Mouse (Mus musculus): ENCODE data around the gene Gpd2. TPM values are rescaled to one million over a fixed set of nuclear protein-coding genes. Genes with fewer than 3 reads are reported as not detected.

Gene Gpd2
- total RNA-seq, 2 experiments from 2014 or later, result 96.8 to 99.0 TPM

DNA sequence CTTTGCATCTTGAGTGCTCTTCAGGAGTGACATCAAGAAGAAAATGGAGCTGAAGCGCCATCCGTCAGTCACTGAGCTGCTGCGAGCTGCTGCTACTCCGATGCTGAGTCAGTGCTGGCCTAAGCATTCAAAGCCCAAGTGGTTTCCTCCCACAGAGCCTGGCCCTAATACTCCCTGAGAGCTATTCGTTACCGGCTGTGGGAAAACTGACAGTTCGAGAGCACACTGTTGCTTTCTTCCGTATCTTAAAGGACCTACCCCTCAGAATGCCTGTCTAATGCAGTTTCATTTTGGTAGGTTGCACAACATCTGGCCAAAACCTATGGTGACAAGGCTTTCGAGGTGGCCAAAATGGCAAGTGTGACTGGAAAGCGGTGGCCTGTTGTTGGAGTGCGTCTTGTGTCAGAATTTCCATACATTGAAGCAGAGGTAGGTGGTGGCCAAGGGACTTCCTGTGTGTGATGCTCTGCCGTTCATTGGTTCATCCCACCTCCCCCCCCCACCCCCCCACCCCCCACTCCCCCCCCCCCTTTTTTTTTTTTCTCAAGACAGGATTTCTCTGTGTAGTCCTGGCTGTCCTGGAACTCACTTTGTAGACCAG, 118.9 kb downstream of the Gpd2 start:
- intact Hi-C loops (cut with DNase I), result no loop called here
- DNase-seq (ENCODE audit: low spot score in 2 of 2), result no peak

- no peak for DNase-seq (ENCODE audit: low spot score in 2 of 2)
- intact Hi-C loops (cut with DNase I), result no loop called here
These were observed 125.1 kb downstream of the Gpd2 start for GRCm38 (mm10) chr2:57362503-57362902.

GRCm38 (mm10) chr2:57374647-57375046, 137.2 kb downstream of the Gpd2 start:
- intact Hi-C loops (cut with DNase I), result loop anchor here (2.0 to 10.0 kb wide), 2 partner anchors 258 to 1260 kb away; no protein-coding TSS in a partner anchor
- DNase-seq (ENCODE audit: low spot score in 2 of 2), result no peak

DNA sequence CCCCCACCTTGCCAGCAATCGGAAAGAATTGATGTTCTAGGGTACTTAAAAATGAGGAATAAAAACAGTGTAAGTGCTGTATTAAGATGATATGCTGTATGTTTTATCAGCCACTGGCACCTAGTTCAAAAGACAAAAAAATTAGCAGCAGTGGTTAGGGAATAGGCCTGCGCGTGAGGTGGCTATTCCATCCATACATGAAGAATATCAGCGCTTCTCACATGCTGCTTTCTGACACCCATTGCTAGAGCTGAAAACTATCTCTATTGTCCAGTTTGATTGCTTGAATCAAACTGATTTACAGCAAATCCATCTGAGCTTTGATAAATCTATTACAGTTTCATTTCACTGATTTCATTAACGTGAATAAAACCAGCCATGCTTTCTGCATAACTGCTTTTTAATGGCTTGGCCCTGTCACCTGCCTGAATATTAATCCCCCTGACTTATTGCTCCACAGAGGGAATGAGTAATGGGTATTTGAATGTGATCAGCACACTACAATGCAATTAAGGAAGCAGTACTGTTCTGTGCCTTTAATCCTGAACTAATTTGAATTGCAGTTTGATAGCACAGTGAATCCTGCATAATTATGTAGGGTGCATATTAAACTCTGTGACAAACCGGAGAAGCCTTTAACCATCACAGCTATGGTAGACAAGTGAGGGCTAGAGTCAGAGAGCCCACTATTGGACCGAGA, 137.9 kb downstream of the Gpd2 start:
- intact Hi-C loops (cut with DNase I), result loop anchor here (2.0 to 10.0 kb wide), 2 partner anchors 258 to 1260 kb away; no protein-coding TSS in a partner anchor
- DNase-seq (ENCODE audit: low spot score in 2 of 2), result no peak

DNA sequence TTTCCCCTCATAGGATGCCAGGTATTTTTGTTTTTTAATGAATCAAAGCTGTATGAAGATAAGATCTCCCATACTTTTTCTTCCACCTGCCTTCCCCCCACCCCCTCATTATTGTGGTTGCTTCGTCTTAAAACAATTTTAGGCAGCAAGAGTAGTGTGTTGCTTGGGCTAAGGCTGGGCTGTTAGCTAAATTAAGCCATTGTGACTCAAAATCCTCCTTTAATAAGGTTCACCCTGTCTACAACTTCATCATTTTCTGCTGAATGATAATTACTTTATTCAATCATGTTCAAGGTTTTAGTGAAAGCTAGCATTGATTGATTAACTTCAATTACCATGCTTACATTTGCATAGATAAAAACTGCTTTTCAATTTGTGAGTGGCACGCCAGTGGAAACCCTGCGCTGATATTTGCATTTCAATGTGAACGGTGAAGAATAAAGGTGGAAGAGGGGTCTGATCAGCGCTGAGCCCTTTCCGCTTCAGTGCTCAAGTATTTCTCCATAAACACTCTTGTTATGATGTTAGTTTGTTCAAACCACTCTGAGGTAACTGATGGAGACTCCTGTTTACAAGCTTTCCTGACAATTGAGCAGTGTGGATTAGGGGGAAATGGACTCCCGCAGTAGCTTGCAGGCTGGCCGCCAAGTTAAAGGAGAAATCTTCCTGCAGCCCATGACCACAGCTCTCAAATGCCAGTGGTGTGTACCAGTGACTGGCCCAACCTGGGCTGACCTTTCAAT, 140.9 kb downstream of the Gpd2 start:
- no peak for DNase-seq (ENCODE audit: low spot score in 2 of 2)
- intact Hi-C loops (cut with DNase I), result loop anchor here (10.0 kb wide), 1 partner anchor 1264 kb away; no protein-coding TSS in a partner anchor

DNA sequence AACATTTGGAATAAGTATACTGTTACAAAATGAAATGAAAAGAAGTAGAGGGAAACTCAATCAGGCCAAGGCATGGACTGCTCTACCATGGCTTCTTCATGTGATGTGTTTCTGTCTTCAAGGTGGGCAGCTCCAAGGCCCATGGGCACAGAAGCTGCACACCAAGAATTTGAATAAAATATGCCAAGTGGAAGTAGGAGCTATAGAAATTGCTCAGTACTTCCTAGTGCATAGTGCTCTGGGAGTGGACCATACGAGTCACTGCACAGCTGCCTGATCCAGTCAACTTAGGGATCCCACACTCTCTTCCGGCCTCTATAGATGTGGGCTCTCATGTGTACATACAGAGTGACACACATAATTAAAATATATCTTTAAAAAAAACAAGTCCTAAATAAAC, 147.2 kb downstream of the Gpd2 start:
- intact Hi-C loops (cut with DNase I), result no loop called here
- DNase-seq (ENCODE audit: low spot score in 2 of 2), result no peak

DNA sequence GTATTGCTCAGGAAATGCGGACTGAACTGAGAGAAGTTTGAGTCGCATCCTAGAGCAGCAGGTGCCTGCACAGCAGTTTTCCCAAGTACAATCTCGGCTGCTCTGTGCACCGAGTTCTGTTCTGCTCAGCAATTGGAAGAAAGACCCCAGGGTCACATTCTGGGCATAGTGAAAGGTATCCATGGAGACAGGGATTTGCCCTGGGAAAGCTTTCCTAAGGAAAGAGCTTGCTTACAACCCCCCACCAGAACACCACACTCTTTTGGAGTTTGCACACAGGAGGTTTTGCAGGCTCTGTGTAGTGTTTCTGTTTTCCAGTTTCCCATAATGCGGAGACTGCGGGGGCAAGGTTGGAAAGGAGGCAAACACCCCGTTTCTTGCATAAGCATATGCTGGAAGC, 150.4 kb downstream of the Gpd2 start:
- peak in 1 of 2 experiments; percentile 28 for DNase-seq (ENCODE audit: low spot score in 2 of 2)
- intact Hi-C loops (cut with DNase I), result no loop called here

DNA sequence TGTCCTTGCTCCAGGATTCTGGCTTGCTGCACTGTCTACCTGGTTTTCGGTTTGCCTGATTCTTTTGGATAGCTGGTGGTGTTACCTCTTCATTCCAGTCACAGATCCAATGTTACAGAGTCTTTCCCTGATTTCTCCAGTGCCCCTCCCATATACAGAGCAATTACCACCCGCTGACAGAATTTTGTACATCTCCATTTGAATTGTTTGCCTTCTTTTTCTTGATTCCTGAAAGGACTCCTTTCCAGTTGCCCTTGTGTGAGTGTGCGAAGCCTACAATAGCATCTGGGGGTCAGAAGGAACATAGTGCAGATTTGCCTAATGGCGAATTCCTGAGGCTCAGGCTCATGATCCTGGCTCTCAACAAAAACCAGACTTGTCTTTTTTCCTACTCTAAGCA, 157.6 kb downstream of the Gpd2 start:
- no peak for DNase-seq (ENCODE audit: low spot score in 2 of 2)
- intact Hi-C loops (cut with DNase I), result no loop called here

- no peak for DNase-seq (ENCODE audit: low spot score in 2 of 2)
- intact Hi-C loops (cut with DNase I), result no loop called here
These were observed 158.6 kb downstream of the Gpd2 start for GRCm38 (mm10) chr2:57396061-57396460.

DNA sequence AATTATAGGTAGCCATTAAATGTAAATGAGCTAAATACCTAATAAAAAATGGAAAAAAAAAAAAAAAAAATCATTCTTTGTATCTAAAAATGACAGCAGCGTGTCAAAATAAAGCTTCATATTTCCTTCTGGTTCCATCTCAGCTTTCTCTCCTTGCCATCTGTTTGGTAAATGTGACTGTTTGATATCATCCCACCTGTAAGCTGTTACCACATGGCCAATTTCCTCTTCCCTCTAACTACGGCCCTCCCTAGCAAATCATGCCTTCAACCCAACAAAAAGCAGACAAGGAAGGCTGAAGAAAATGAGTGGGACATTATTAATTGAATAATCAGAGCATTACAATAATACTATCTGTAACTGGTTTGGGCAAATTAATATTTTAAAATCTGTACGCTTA, 160.3 kb downstream of the Gpd2 start:
- intact Hi-C loops (cut with DNase I), result no loop called here
- DNase-seq (ENCODE audit: low spot score in 2 of 2), result no peak

DNA sequence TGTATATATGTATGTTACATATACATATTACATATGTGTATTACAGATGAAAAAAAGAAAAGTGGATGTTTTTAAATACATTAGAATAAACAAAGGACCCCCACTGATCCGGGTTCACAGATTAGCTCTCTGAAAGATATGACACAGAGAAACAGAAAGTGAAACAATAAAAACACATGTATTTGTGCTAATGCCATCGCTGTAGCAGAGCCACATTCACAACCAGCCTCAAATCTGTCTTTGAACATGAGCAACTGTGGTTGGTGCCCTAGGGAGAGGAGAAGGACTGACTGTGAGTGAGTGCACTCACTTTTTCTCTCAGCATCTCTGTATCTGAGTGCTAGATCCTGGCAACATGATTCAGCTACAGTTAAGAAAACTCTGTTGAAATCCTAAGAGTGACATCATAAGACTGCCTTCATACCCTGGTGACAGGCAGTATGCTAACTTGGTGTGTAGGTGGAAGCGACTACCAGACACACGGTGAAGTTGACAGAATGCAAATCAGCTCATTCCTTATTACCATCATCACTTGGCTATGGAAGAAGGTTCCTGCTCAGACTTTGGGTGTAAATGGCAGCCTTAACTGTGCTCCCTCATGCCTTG, 170.1 kb downstream of the Gpd2 start:
- DNase-seq (ENCODE audit: low spot score in 2 of 2), result peak in 1 of 2 experiments; percentile 28
- intact Hi-C loops (cut with DNase I), result no loop called here

DNA sequence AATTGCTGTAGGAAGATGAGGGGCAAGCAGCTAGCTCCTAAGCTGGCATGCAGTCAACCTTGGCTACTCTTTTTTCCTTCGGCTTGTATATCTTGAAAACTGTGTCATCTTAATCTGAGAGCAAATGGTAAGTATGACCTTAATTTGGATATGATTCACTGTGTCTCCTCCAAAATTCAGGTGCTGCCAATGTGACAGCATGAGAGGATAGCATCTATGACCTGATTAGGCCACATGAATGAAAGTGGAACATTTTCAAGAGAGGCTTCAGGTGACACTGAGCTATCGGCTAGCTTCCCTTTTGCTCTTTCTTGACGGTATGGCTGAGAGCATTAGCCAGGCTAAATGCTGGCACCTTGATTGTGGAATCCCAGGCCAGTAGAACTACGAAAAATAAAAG, 171.0 kb downstream of the Gpd2 start:
- intact Hi-C loops (cut with DNase I), result no loop called here
- no peak for DNase-seq (ENCODE audit: low spot score in 2 of 2)

GRCm38 (mm10) chr2:57411551-57411950, 174.1 kb downstream of the Gpd2 start:
- intact Hi-C loops (cut with DNase I), result no loop called here

DNA sequence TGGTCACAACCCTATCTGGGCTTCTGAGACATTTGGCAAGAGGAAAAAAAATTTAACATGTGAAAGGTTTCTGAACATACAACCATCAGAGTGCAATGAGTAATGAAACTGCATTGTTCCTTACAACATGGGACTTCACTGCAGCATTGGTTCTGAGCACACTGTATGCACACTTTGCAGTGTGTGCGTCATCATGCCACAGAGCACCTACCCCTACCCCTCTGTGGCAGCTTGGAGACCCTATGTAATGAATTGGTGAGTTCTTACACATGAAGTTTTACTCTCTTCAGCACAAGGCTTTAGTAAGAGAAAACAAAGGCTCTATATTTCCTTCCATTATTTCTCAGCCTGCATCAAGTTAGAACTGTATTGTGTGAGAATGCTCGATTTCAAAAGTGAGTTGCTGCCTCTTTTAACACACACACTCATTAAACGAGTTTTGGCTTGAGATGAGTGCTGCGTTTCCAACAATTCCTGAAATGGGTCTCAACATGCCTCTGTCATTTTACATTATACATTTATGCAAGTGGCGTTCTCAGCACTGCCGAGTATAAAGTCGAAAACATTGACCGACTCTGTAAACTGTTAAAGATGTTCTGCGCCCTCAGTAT, 177.2 kb downstream of the Gpd2 start:
- intact Hi-C loops (cut with DNase I), result no loop called here
- no peak for DNase-seq (ENCODE audit: low spot score in 2 of 2)

More at GRCm38 (mm10) chr2:57411551-57411950, 174.1 kb downstream of the Gpd2 start:
- DNase-seq (ENCODE audit: low spot score in 2 of 2), result no peak

- intact Hi-C loops (cut with DNase I), result no loop called here
- DNase-seq (ENCODE audit: low spot score in 2 of 2), result no peak
These were observed 179.3 kb downstream of the Gpd2 start for GRCm38 (mm10) chr2:57416711-57417110.

Other genes with a start within 250 kb of the Gpd2 start
- 10 to 100 TPM; 46.3 to 50.6 TPM for gene Nr4a2, start 113.6 kb upstream of the Gpd2 start, total RNA-seq (2021)